Mouse (Mus musculus) hindbrain, embryonic 10.5 days (tissue): ENCODE measurements around the gene Foxo6. TPM values are rescaled to one million over a fixed set of nuclear protein-coding genes. Genes with fewer than 3 reads are reported as not detected.
A peak's percentile ranks its signal among the peaks of the same experiment; 100 is the strongest.

ENCODE experiments used
- DNase-seq: peaks from one replicate; pipeline ENCODE4 v3.0.0-alpha.2; 2017; ENCODE audit warnings: low spot score
- H3K27ac ChIP-seq: fragments of 300-500 bp; sonication (generic); 2 replicates; pipeline ENCODE4 v1.5.1; 2016; ENCODE audit warnings: mild to moderate bottlenecking, moderate library complexity
- H3K27me3 ChIP-seq: fragments of 300-500 bp; sonication (generic); 2 replicates; pipeline ENCODE4 v1.6.1; 2016; ENCODE audit warnings: mild to moderate bottlenecking; ENCODE audit not compliant: poor library complexity, insufficient read depth, severe bottlenecking
- H3K36me3 ChIP-seq: fragments of 300-500 bp; sonication (generic); 2 replicates; pipeline ENCODE4 v1.6.1; 2016; ENCODE audit warnings: mild to moderate bottlenecking, moderate library complexity
- H3K4me1 ChIP-seq: fragments of 300-500 bp; sonication (generic); replicated peaks from 2 replicates; pipeline ENCODE4 v1.6.1; 2016; ENCODE audit warnings: mild to moderate bottlenecking
- H3K4me3 ChIP-seq: fragments of 300-500 bp; sonication (generic); 2 replicates; pipeline ENCODE4 v1.5.1; 2016; ENCODE audit warnings: mild to moderate bottlenecking, moderate library complexity
- H3K9me3 ChIP-seq: fragments of 300-500 bp; sonication (generic); 2 replicates; pipeline ENCODE4 v1.6.1; 2016; ENCODE audit warnings: mild to moderate bottlenecking, moderate library complexity
- WGBS: fragments of 180-500 bp; shearing (Covaris S2); methylation state at CpG from one replicate; pipeline ENCODE4 v1.1.7; 2016; 5-methylcytosine and 5-hydroxymethylcytosine counted together
- polyA plus RNA-seq: library from polyadenylated mRNA; unstranded; fragments of >200 nt; fragmentation: Nextera tagmentation; extraction: Ambion mirVana; gene quantifications from 2 replicates; pipeline ENCODE4 v1.2.1, GENCODE M21; 2016

Foxo6 gene
- polyA plus RNA-seq, 1 experiment from 2014 or later: 0.20 TPM

GRCm38 (mm10) chr4:120313309-120313708, 26.2 kb upstream of the Foxo6 start:
- 77% methylated on average over 5 of the region's 5 CpGs for WGBS
- no peak for DNase-seq

GRCm38 (mm10) chr4:120304580-120304979, 17.4 kb upstream of the Foxo6 start:
- WGBS: 26% methylated on average over 9 of the region's 9 CpGs
- no peaks in the 10 kb centered on the region for H3K9me3 ChIP-seq
- no peaks in the 10 kb centered on the region for H3K4me1 ChIP-seq
- H3K4me3 ChIP-seq: no peak overlapping the region
- no peak for DNase-seq
- no peaks in the 10 kb centered on the region for H3K36me3 ChIP-seq
- H3K27me3 ChIP-seq: 0 out of 2 replicates have a peak, but pooled peaks cover 8% of the 10 kb centered on the region
- H3K27ac ChIP-seq: no peak overlapping the region

More at GRCm38 (mm10) chr4:120313309-120313708, 26.2 kb upstream of the Foxo6 start:
- 0 out of 2 replicates have a peak, but pooled peaks cover 10% of the 10 kb centered on the region for H3K27me3 ChIP-seq
- no peak overlapping the region for H3K27ac ChIP-seq
- no peaks in the 10 kb centered on the region for H3K4me1 ChIP-seq
- no peaks in the 10 kb centered on the region for H3K36me3 ChIP-seq
- H3K9me3 ChIP-seq: no peaks in the 10 kb centered on the region
- no peak overlapping the region for H3K4me3 ChIP-seq

DNA sequence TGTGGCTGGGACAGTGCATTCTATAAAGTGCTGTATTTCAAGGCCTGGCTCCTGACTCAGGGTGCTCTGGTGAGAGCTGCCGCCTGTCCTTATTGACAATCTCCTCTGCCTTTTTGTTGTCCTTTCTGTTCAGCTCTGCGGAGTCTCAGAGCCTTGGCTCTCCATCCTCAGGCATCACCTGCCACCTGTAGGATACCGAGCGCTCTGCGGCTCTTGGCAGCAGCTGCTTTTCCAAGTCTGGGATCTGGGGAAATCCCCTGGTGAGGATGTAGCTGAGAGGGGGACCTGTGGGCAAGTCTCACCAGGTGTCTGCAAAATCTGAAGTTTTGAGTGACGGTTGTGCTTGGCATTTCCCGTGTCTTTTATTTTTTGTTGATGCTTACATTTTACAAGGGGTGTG, 12.1 kb upstream of the Foxo6 start:
- Histone ChIP-seq H3K4me3 (no peak overlapping the region), H3K27me3 (no peaks in the 10 kb centered on the region), H3K9me3 (no peaks in the 10 kb centered on the region), H3K36me3 (no peaks in the 10 kb centered on the region), H3K27ac (no peak overlapping the region), H3K4me1 (no peaks in the 10 kb centered on the region)
- no peak for DNase-seq
- 56% methylated on average over 7 of the region's 7 CpGs for WGBS

DNA sequence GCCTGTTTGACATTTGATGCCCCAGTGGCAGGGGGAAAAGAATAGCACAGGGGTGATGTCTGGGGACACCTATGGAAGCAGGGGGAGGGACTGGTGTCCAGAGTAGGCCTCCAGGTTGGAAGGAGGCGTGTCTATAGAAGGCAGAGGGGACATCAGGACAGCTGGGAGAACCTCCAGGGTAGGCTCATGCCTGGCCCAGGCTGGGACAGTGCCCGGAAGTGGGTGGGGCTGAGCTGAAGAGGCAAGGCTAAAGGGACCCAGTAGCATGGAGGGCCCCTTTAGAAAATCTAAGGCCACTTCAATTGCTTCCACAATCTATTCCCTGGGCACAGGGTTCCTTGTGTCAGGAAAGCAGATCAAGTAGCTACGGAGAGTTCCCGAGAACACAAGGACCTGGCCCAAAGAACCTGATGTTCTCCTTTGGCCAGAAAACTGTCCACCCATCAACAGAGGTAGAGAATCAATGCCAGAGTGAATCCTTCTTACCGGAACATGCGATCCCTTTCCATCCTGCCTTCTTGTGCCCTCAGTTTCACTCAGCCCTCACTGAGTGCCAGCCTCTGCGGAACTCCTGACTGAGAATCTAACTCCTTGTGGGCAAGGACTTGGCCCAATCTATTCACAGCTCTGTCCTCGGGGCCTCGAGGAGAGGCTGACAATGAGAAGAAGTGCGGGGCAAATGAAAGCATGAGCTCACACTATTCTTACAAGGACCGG, 4.1 kb upstream of the Foxo6 start:
- H3K36me3 ChIP-seq: no peaks in the 10 kb centered on the region
- WGBS: 80% methylated on average over 11 of the region's 11 CpGs
- H3K9me3 ChIP-seq: no peaks in the 10 kb centered on the region
- no peak overlapping the region for H3K27ac ChIP-seq
- H3K4me3 ChIP-seq: no peak overlapping the region
- peaks cover 35% of the 10 kb centered on the region for H3K4me1 ChIP-seq
- no peak for DNase-seq
- peaks cover 46% of the 10 kb centered on the region for H3K27me3 ChIP-seq

DNA sequence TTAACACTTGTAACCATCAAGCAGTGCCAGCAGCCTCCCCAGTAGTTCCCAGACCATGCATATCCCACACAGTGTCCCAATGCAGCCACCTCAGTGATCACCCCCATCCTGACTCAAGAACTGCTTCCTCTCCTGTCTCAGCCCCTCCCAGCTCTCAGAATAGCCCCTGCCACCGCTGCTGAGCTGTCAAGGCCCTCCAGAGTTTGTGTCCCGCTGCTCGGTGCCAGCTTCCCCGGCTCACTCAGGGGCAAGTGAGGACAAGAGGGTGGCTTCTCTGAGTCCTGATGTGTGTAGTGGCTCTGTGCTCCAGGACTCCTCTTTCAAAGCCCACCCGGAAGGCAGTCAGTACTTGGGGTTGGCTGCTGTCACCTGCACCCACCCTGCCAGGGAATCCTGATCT, 3.3 kb upstream of the Foxo6 start:
- no peaks in the 10 kb centered on the region for H3K36me3 ChIP-seq
- no peak for DNase-seq
- H3K4me3 ChIP-seq: no peak overlapping the region
- peaks cover 54% of the 10 kb centered on the region for H3K27me3 ChIP-seq
- H3K4me1 ChIP-seq: peaks cover 41% of the 10 kb centered on the region
- 54% methylated on average over 5 of the region's 5 CpGs for WGBS
- H3K27ac ChIP-seq: no peak overlapping the region
- H3K9me3 ChIP-seq: no peaks in the 10 kb centered on the region

DNA sequence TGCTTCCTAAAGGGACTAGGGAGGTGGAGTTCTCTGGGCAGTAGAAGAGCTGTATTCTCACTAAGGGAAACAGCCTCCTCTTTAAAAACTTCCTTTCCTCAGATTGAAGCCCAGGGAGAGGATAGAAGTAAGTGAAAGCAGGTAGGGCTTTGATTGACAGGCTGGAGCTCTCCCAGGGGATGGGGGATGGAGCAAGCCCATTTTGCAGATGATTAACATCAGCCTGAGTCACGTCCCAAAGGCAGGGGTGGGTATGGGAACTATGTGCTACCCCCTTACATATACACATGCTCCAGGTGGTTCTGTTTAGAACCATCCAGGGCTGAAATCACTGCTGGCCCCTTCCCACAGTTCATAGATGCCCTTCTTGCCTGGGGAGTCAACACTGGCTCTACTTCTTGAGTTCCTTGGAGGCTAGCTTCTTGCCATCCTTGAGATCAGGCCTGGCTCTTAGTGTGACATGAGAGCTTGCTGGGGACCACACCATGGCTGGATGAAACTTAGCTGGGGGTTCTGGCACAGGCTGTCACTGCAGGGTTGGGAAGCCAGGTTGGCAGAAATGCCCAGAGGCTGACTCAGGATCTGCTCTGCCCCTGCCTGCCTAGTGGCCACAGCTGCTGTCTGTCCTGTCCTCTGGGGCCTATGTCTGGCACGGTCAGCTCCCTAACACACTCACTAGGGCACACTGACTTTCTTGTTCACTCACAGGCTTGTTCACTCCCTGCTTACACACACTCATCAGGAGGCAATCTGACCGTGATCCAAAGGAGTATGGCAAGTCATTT, 2.2 kb upstream of the Foxo6 start:
- WGBS: 59% methylated on average over 3 of the region's 3 CpGs
- H3K27me3 ChIP-seq: peaks cover 65% of the 10 kb centered on the region

DNA sequence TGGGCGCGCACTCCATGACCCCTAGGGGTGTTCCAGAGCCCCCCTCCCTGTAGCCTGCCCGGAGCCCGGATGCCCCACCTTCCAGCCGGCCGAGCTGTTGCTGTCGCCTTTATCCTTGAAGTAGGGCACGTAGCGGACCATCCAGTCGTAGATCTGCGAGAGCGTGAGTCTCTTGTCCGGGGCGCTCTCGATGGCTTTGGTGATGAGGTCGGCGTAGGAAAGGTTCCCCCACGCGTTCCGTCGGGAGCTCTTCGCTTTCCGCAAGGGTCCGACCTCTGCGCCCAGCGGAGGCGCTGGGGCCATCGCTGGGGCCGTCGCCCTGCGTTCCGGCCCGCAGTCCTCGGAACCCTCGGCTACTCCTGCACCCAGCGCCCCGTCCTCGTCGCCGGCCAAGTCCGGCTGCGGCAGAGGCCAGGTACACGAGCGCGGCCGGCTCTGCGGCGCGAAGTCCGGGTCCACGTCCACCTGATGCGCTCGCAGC, 348 bp downstream of the Foxo6 start:
- WGBS: under 1% methylated on average over 53 of the region's 53 CpGs
- peak; percentile 57 for DNase-seq
- Histone ChIP-seq H3K4me1 (peaks cover 62% of the 10 kb centered on the region), H3K9me3 (no peaks in the 10 kb centered on the region), H3K27ac (peak overlapping the region; percentile 86), H3K27me3 (peaks cover 91% of the 10 kb centered on the region), H3K4me3 (peak overlapping the region; percentile 76), H3K36me3 (no peaks in the 10 kb centered on the region)

More for the DNA sequence above, 2.2 kb upstream of the Foxo6 start:
- no peak for DNase-seq
- no peak overlapping the region for H3K27ac ChIP-seq
- no peak overlapping the region for H3K4me3 ChIP-seq
- H3K36me3 ChIP-seq: no peaks in the 10 kb centered on the region
- peaks cover 41% of the 10 kb centered on the region for H3K4me1 ChIP-seq
- no peaks in the 10 kb centered on the region for H3K9me3 ChIP-seq

- Histone ChIP-seq H3K4me3 (peak overlapping the region; percentile 76), H3K36me3 (no peaks in the 10 kb centered on the region), H3K9me3 (no peaks in the 10 kb centered on the region), H3K27me3 (peaks cover 97% of the 10 kb centered on the region), H3K4me1 (peaks cover 67% of the 10 kb centered on the region), H3K27ac (no peak overlapping the region)
- DNase-seq: no peak
- 86% methylated on average over 1 of the region's 1 CpGs for WGBS
Measured at GRCm38 (mm10) chr4:120285730-120286129, 1.4 kb downstream of the Foxo6 start.

DNA sequence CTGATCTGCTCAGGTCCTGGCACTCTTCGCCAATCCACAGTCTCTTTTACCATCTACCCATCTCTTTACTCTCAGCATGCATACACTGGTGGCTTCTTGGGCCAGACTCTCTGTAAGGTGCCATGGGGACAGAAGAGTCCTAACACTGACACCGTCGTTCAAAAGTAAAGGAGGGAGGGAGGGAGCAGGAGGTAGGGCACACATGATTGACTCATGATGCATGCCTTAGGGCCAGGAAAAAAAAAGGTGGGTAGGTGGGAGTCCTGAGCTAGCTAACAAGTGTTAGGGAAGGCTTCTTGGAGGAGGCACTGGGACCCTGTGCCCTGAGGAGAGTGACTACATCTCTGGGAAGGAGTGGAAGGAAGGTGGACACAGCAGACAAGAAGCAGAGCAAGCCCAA, 1.9 kb downstream of the Foxo6 start:
- no peaks in the 10 kb centered on the region for H3K36me3 ChIP-seq
- peak overlapping the region; percentile 76; the same call in 1 of the 2 replicates for H3K4me3 ChIP-seq
- H3K9me3 ChIP-seq: no peaks in the 10 kb centered on the region
- H3K4me1 ChIP-seq: peaks cover 62% of the 10 kb centered on the region
- 75% methylated on average over 3 of the region's 3 CpGs for WGBS
- no peak for DNase-seq
- H3K27ac ChIP-seq: no peak overlapping the region
- peaks cover 97% of the 10 kb centered on the region for H3K27me3 ChIP-seq

DNA sequence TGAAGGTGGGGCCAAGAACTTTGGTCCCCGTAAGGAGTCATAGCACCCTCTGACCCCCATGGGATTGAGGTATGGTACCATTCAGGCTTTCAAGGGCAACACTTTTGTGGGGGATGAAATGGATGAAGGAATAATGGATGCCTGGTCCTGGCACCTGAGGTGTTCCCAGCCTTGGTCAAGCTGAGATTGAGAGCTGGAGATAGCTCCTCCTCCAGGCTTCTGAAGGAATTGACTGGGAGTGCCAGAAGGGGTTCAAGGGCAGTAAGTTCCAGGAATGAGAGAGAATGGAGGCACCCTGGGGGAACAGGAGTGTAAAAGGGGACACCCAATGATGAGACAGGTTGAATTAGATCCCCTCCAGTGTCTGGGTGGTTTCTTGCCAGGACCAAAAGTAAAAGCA, 3.0 kb downstream of the Foxo6 start:
- WGBS: 86% methylated on average over 1 of the region's 1 CpGs
- H3K27me3 ChIP-seq: peaks cover 97% of the 10 kb centered on the region

GRCm38 (mm10) chr4:120283141-120283540, 4.0 kb downstream of the Foxo6 start:
- H3K36me3 ChIP-seq: no peaks in the 10 kb centered on the region
- H3K27me3 ChIP-seq: peaks cover 96% of the 10 kb centered on the region
- peak overlapping the region; percentile 84 for H3K27ac ChIP-seq
- H3K9me3 ChIP-seq: no peaks in the 10 kb centered on the region
- H3K4me3 ChIP-seq: peak overlapping the region; percentile 58
- 11% methylated on average over 6 of the region's 6 CpGs for WGBS
- peaks cover 65% of the 10 kb centered on the region for H3K4me1 ChIP-seq
- peak; percentile 55 for DNase-seq

More for the DNA sequence above, 3.0 kb downstream of the Foxo6 start:
- H3K36me3 ChIP-seq: no peaks in the 10 kb centered on the region
- H3K9me3 ChIP-seq: no peaks in the 10 kb centered on the region
- peaks cover 63% of the 10 kb centered on the region for H3K4me1 ChIP-seq
- H3K27ac ChIP-seq: no peak overlapping the region
- DNase-seq: no peak
- no peak overlapping the region for H3K4me3 ChIP-seq

DNA sequence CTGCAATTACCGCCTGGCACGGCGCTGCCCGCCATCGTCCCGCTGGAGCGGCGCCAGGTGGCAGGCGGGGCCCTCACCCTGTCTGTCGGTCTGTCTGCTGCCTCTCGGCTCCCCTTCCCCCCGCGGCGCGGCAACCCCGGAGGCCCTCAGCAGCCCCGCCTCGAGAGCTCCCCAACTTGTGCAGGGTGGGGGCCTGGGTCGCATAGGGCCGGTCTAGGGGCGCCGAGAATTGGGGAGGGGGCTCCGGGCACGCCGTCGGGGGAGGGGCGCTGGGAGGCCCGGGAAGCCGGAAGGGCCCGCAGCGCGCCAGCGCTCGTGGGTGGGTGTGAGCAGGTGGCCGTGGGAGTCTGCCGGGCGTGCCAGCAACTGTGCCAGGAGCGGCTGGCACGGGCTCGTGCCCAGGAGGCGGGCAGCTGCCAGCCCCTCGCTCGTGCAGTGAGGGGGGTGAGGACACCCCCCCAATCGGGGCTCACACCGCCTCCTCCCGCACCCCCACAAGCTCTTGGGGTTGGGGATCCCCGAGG, 4.5 kb downstream of the Foxo6 start:
- H3K27ac ChIP-seq: peak overlapping the region; percentile 84
- peaks cover 63% of the 10 kb centered on the region for H3K4me1 ChIP-seq
- no peaks in the 10 kb centered on the region for H3K9me3 ChIP-seq
- DNase-seq: no peak
- peaks cover 98% of the 10 kb centered on the region for H3K27me3 ChIP-seq
- H3K36me3 ChIP-seq: no peaks in the 10 kb centered on the region
- 2% methylated on average over 47 of the region's 47 CpGs for WGBS
- peak overlapping the region; percentile 58 for H3K4me3 ChIP-seq

GRCm38 (mm10) chr4:120281011-120281410, 6.1 kb downstream of the Foxo6 start:
- Histone ChIP-seq H3K27ac (no peak overlapping the region), H3K4me1 (peaks cover 62% of the 10 kb centered on the region), H3K4me3 (no peak overlapping the region), H3K9me3 (no peaks in the 10 kb centered on the region), H3K27me3 (peaks cover 95% of the 10 kb centered on the region), H3K36me3 (no peaks in the 10 kb centered on the region)
- 73% methylated on average over 3 of the region's 3 CpGs for WGBS
- no peak for DNase-seq
